Mouse (Mus musculus): ENCODE results near the gene Hexim1. TPM values are rescaled to one million over a fixed set of nuclear protein-coding genes. Genes with fewer than 3 reads are reported as not detected.

Gene Hexim1
- polyA plus RNA-seq, 1 experiment = 25.6 TPM

DNA sequence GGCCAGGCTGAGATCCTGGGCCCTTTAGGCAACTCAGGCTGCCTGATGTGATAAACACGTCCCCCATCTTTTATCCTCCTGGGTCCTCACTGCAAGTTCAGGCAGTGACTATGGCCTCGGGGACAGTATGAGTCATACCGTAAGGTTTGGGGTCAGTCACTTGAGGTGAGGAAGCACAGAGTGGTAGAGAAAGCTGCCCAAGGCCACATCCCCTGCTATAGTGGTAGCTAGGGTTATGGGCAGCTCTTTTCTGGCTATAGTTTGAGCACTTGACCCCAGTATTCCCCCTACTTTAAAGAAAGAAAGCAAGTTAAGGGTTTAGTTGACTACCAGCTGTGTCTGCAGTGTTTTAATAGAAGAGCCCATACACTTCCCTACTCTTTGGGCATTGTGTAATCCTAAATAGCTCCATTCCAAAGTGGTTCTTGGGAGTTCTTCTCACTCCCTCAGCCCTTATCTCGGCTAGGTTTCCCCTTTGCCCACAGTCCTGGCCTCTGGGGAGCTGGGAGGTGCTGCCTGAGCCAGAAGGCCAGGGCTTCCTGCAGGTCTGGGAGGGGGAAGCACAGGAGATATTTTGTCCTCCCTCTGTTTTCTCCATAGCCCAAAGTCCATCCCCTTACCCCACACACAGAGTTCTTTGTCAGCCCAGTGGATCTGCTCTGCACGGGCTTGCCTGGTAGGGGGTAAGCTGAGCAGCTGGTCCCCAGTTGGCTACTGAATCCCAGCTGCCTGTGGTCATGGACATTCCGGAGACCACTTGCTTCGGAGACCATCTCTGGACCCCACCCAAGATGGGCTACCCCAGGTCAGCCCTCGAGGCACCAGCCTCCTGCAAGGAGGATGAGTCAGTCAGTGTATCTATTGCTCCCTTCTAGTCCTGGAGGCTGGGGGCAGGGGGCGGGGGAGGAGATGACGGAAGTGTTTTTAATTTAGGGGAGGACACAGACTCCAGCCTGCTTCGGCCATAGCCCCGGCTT lies 28.6 kb downstream of the Hexim1 start:
- DNase-seq (ENCODE audit: extremely low spot score in 1 of 2, low spot score in 1 of 2) = no peak

DNA sequence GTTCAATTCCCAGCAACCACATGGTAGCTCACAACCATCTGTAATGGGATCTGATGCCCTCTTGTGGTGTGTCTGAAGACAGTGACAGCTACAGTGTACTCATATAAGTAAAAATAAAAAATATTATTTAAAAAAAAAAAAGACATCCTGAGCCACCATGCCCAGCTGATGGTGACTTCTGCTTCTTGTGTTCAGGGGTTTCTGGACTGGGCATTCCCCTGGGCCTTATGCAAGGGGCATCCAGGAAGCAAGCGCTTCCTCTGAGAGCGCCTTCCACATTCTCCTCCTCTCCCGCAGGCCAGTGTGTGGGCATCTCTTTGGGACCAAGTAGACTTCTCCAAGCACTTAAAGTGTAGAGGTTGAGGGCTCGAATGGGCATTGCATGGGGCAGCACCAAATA lies 30.4 kb downstream of the Hexim1 start:
- DNase-seq (ENCODE audit: extremely low spot score in 1 of 2, low spot score in 1 of 2) = no peak

DNA sequence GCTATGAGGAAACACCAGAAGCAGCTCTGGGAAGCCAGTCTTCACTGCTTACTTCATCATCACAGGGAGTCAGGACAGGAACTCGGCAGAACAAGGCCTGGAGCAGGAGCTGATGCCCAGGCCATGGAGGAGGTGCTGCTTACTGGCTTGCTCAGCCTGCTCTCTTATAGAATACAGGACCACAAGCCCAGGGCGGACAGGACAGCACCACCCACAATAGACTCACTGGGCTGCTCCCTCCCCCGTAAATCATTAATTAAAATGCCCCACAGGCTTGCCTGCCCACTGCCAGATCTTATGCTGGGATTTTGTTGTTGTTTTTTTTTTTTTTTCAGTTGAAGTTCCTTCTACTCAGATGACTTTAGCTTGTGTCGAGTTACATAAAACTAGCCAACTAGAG lies 31.7 kb downstream of the Hexim1 start:
- DNase-seq (ENCODE audit: extremely low spot score in 1 of 2, low spot score in 1 of 2) = no peak

DNA sequence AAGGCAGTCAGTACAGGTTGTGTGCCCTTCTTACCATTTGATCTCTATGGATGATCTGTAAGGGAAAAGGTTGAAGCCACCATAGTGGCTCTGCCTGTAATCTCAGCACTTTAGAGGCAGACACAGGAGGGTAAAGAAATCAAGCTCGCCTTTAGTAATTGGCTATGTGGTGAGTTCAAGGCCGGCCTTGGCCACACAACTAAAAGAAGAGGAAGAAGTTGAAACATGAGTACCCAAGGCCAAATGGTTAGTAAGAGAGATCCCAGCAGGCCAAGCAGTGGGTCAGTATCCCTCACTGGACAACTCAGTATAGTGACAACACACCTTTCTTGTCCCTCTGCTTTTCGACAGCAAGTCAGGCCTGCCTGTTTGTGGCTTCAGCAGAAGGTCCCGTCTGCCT lies 33.7 kb downstream of the Hexim1 start:
- DNase-seq (ENCODE audit: extremely low spot score in 1 of 2, low spot score in 1 of 2) = no peak

DNA sequence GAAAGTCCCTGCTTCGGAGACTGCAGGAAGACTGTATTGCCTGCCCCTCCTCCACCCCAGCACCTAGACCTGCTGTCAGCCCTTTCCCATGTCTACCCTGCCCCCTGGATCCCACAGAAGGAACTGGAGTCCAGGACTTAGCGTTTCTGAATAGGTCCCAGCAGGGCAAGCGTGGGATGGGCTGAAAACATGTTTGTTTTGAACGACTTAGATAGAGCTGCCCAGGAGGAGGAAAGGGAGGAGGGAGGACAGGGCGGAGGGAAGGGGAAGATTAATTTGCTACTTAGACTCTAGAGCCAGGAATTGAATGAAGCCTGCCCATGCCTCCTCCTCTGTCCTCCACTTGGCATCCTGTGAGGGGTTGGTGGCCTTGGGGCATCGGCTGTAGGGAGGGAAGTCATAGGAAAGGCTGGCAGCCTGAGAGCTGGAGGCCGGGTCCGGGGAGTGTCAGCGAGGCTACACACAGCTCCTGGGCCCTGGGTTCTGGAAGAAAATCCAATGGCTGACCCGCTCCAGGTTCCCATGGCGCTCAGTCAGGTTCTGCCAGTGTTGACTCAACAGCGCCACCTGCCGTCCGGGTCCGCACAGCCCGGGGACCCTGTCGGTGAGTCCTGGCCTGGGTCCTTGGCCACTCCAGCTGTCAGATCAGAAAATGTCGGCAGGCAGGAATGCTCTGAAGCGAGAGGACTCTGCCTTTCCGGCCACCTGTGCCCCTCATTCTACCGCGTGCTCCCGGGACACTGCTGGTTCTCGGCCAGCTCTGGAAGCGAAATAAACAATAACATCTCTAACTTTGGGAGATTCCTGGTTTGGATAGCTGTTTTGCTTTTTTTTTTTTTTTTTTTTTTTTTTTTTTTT lies 42.8 kb downstream of the Hexim1 start:
- DNase-seq (ENCODE audit: extremely low spot score in 1 of 2, low spot score in 1 of 2) = peak; percentile 81 to 97

DNA sequence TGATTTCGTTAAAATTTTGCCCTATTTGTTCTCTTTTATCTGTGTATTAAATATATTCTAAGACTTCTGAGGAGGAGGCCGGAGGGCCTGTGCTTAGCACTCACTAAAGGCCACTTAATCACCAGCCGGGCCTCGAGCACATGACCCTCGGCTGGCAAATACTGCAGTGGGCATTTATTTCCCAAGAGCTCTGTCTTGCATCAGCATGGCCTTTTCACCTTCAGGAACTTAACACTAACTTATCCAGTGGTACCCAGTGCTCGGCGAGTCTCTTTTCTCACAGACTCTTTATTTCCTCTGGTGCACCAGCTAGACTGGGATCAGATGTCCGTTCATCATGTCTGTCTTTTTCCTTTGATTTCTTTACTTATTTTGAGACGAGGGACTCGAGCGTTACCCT lies 44.7 kb downstream of the Hexim1 start:
- no peak for DNase-seq (ENCODE audit: extremely low spot score in 1 of 2, low spot score in 1 of 2)

DNA sequence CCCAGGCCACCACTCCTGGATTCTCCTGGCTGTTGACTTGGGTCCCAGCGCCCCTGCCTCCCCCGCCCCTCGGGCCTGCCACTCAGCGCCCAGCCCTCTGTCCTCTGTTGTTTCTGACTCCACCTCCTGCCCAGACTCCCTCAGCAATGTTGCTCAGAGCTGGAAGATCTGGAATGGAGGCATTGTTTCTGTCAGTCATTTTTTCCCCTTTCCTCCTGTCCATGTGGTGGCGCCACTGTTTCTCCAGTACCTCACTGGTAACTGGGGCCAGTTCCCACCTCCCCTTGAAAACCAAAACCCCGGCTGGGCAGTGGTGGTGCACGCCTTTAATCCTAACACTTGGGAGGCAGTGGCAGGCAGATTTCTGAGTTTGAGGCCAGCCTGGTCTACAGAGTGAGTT lies 45.4 kb downstream of the Hexim1 start:
- DNase-seq (ENCODE audit: extremely low spot score in 1 of 2, low spot score in 1 of 2) = no peak

DNA sequence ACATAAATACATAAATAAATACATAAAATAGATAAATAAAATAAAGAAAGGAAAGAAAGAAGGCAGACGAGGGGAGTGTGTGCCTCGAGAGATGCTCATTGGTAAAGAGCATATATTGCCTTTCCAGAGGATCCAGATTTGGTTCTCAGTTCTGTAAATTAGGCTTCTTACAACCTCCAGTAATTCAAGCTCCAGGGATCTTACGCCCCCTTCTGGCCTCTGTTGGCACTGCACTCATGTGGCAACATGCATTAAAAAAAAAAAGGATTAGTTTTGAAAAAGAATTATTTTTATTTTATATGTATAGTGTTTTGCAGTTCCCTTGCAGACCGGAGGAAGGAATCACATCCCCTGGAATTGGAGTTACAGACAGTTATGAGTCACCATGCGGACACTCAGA lies 46.1 kb downstream of the Hexim1 start:
- DNase-seq (ENCODE audit: extremely low spot score in 1 of 2, low spot score in 1 of 2) = no peak

DNA sequence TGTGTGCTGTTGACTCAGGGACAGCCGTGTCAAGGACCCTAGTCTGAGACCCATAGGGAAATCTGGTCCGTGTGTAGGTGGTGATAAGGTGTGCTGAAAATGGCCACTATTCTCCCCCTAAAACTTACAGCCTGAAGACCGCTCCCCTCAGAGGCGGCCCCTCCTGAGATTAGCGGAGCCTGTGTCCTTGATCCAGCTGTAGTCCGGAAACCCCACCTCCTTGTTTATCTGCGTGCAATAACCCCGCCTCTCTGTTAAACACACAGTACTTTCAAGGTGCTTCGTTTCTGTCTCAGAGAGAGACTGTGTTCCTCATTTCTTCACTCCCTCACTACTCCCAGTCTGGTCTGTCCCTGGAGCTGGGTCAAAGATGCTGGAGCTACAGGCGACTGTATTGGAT lies 48.4 kb downstream of the Hexim1 start:
- DNase-seq (ENCODE audit: extremely low spot score in 1 of 2, low spot score in 1 of 2) = no peak

DNA sequence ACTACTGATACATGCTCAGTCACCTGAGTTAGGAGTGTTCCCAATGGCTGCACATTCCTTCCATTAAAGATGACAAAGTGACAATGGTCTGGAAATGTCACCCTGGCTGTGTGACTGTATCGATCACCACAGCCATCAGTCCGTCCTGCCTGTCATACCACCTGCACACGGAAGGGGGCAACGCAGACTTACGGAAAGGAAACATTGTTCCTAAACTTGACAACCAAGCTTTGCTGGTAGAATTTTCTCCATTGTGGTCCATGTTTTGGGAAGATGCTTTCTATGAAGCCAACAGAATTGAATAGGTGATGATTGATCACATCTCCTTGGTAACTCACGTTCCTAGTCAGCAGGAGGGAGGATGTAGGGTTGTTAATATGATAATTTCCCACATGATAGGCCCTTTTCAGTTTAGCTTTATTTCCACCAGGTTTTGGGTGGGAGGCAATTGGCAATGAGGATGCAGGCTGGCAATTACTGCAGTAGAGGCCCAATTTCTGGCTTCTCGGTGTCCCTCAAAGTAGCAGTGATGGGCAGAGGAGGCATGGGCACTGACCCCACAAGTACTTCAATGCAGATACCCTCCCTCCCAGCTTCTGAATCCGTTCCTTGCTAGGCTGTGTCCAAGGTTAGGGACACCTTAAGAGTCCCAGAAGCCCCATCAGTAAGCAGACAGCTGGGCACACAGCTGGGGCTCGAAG lies 52.8 kb downstream of the Hexim1 start:
- peak; percentile 70 to 89 for DNase-seq (ENCODE audit: extremely low spot score in 1 of 2, low spot score in 1 of 2)

Other genes starting within 250 kb of the Hexim1 start
- gene Eftud2, start 235.2 kb upstream of the Hexim1 start, polyA plus RNA-seq (2012; rRNA removed) = 82.0 and 85.4 TPM in 2 replicates
- 2.1 and 2.3 TPM in 2 replicates for gene Ccdc103, start 235.0 kb upstream of the Hexim1 start, polyA plus RNA-seq (2012; rRNA removed)
- gene Fam187a, start 231.1 kb upstream of the Hexim1 start, polyA plus RNA-seq (2012; rRNA removed) = 0.06 TPM in 1 of 2 replicates, not detected in the other
- 201 and 202 TPM in 2 replicates for gene Gfap, start 215.3 kb upstream of the Hexim1 start, polyA plus RNA-seq (2012; rRNA removed)
- 0.30 and 0.32 TPM in 2 replicates for gene Kif18b, start 191.1 kb upstream of the Hexim1 start, polyA plus RNA-seq (2012; rRNA removed)
- 20.0 and 24.4 TPM in 2 replicates for gene C1ql1, start 169.5 kb upstream of the Hexim1 start, polyA plus RNA-seq (2012; rRNA removed)
- gene Nmt1, start 88.0 kb upstream of the Hexim1 start, polyA plus RNA-seq (2012; rRNA removed) = 78.5 and 81.3 TPM in 2 replicates
- gene Dcakd, start 87.9 kb upstream of the Hexim1 start, polyA plus RNA-seq (2012; rRNA removed) = 88.0 and 94.5 TPM in 2 replicates
- 12.3 and 13.3 TPM in 2 replicates for gene Plcd3, start 14.6 kb upstream of the Hexim1 start, polyA plus RNA-seq (2012; rRNA removed)
- gene Acbd4, start 14.5 kb upstream of the Hexim1 start, polyA plus RNA-seq (2012; rRNA removed) = 38.1 and 44.9 TPM in 2 replicates
- gene Hexim2, start 16.2 kb downstream of the Hexim1 start, polyA plus RNA-seq (2012; rRNA removed) = 11.5 and 14.1 TPM in 2 replicates
- gene Fmnl1, start 54.9 kb downstream of the Hexim1 start, polyA plus RNA-seq (2012; rRNA removed) = 76.2 and 85.2 TPM in 2 replicates
- 5.3 and 6.0 TPM in 2 replicates for gene 1700023F06Rik, start 92.3 kb downstream of the Hexim1 start, polyA plus RNA-seq (2012; rRNA removed)
- 1.4 and 1.5 TPM in 2 replicates for gene Spata32, start 102.2 kb downstream of the Hexim1 start, polyA plus RNA-seq (2012; rRNA removed)
- gene Map3k14, start 151.2 kb downstream of the Hexim1 start, polyA plus RNA-seq (2012; rRNA removed) = 3.8 and 4.3 TPM in 2 replicates
- 16.6 and 16.8 TPM in 2 replicates for gene Arhgap27, start 247.5 kb downstream of the Hexim1 start, polyA plus RNA-seq (2012; rRNA removed)